Mouse (Mus musculus) kidney, embryonic 14.5 days (tissue): Measurements from ENCODE around the gene Gm12184. TPM values are rescaled to one million over a fixed set of nuclear protein-coding genes. Genes with fewer than 3 reads are reported as not detected.
A peak's percentile ranks its signal among the peaks of the same experiment; 100 is the strongest.

Experiments used
- ATAC-seq: fragments of 200-750 bp; cut with Nextera tagmentation; 2 replicates; pipeline ENCODE4 v1.8.0; 2017; ENCODE audit warnings: moderate number of reproducible peaks, mild to moderate bottlenecking, moderate TSS enrichment, moderate library complexity; ENCODE audit not compliant: low FRiP score, low TSS enrichment
- H3K27ac ChIP-seq: fragments of 300-500 bp; sonication (generic); 2 replicates; pipeline ENCODE4 v1.5.1; 2014; ENCODE audit warnings: low read depth, mild to moderate bottlenecking, low read length, moderate library complexity, mixed read lengths
- H3K27me3 ChIP-seq: fragments of 300-500 bp; sonication (generic); 2 replicates; pipeline ENCODE4 v1.6.1; 2014; ENCODE audit warnings: mild to moderate bottlenecking, low read length; ENCODE audit not compliant: control insufficient read depth, insufficient read depth
- H3K36me3 ChIP-seq: fragments of 300-500 bp; sonication (generic); 2 replicates; pipeline ENCODE4 v1.6.1; 2014; ENCODE audit warnings: low read length, mixed read lengths; ENCODE audit not compliant: control insufficient read depth, insufficient read depth
- H3K4me1 ChIP-seq: fragments of 300-500 bp; sonication (generic); 2 replicates; pipeline ENCODE4 v1.6.1; 2014; ENCODE audit warnings: low read length, mixed read lengths; ENCODE audit not compliant: control insufficient read depth, insufficient read depth
- H3K4me2 ChIP-seq: fragments of 300-500 bp; sonication (generic); replicated peaks from 2 replicates; pipeline ENCODE4 v1.6.1; 2014; ENCODE audit warnings: low read depth, mild to moderate bottlenecking, low read length
- H3K4me3 ChIP-seq: fragments of 300-500 bp; sonication (generic); 2 replicates; pipeline ENCODE4 v1.5.1; 2014; ENCODE audit warnings: mild to moderate bottlenecking, low read length
- H3K9ac ChIP-seq: fragments of 300-500 bp; sonication (generic); 2 replicates; pipeline ENCODE4 v1.6.1; 2014; ENCODE audit warnings: low read depth, mild to moderate bottlenecking, low read length, moderate library complexity
- H3K9me3 ChIP-seq: fragments of 300-500 bp; sonication (generic); 2 replicates; pipeline ENCODE4 v1.6.1; 2016; ENCODE audit warnings: low read length; ENCODE audit not compliant: control insufficient read depth
- WGBS: fragments of 180-500 bp; shearing (Covaris S2); extraction: QIAGEN DNeasy Blood & Tissue Kit; methylation state at CpG from one replicate; pipeline ENCODE4 v1.1.7; 2014; 5-methylcytosine and 5-hydroxymethylcytosine counted together
- polyA plus RNA-seq: library from polyadenylated mRNA; unstranded; fragments of >200 nt; fragmentation: Nextera tagmentation; extraction: Ambion mirVana; gene quantifications from 2 replicates; pipeline ENCODE4 v1.2.1, GENCODE M21; 2014

Gene Gm12184
- polyA plus RNA-seq, 1 experiment from 2014 or later, result 7.6 TPM

DNA sequence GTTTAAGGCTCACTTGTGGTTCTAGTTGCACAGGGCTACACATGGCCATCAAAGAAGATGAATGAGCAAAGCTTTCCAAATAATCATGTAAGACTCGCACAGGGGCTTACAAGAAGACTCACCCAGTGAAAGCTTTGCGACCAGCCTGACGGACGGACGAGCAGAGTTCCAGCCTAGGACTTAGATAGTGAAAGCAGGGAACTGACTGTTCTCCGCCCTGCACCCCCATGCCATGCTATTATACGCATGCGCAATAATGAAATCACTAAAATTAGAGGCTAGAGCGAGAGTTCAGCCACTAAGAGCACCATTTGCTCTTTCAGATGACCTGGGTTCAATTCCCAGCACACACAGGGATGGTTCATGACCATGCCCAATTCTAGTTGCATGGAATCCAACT, 49.2 kb downstream of the Gm12184 start:
- no peaks in the 10 kb centered on the region for H3K9me3 ChIP-seq
- H3K36me3 ChIP-seq, result no peaks in the 10 kb centered on the region
- WGBS, result 86% methylated on average over 9 of the region's 9 CpGs
- no peak overlapping the region for H3K27ac ChIP-seq
- no peak overlapping the region for H3K4me2 ChIP-seq
- H3K27me3 ChIP-seq, result no peaks in the 10 kb centered on the region
- H3K4me1 ChIP-seq, result no peaks in the 10 kb centered on the region
- no peak overlapping the region for H3K9ac ChIP-seq
- ATAC-seq, result no peak
- H3K4me3 ChIP-seq, result no peak overlapping the region

DNA sequence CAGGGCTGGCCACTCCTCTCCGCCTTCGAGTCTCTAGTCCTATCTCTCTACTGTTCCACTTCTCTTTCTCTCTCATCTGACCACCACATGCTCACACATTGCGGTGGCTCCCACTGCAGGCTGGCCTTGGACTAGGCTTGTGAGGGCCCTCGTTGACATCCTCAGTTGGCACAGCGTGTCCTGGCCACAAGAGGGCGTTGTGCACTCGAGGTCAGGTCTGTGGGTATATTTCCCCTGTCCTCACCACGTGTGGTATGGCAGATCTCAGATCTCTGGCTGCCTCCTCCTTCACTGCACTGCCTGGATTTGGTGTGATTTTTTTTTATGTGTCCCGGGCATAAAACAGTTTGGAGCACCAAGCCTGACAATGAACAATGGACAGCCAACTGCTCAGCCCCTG, 49.8 kb downstream of the Gm12184 start:
- no peaks in the 10 kb centered on the region for H3K27me3 ChIP-seq
- no peaks in the 10 kb centered on the region for H3K4me1 ChIP-seq
- H3K36me3 ChIP-seq, result no peaks in the 10 kb centered on the region
- H3K4me3 ChIP-seq, result no peak overlapping the region
- H3K27ac ChIP-seq, result no peak overlapping the region
- no peaks in the 10 kb centered on the region for H3K9me3 ChIP-seq
- H3K9ac ChIP-seq, result no peak overlapping the region
- 0 out of 2 replicates have a peak, but pooled peaks have one; percentile 1 for ATAC-seq
- H3K4me2 ChIP-seq, result no peak overlapping the region
- 46% methylated on average over 9 of the region's 9 CpGs for WGBS

DNA sequence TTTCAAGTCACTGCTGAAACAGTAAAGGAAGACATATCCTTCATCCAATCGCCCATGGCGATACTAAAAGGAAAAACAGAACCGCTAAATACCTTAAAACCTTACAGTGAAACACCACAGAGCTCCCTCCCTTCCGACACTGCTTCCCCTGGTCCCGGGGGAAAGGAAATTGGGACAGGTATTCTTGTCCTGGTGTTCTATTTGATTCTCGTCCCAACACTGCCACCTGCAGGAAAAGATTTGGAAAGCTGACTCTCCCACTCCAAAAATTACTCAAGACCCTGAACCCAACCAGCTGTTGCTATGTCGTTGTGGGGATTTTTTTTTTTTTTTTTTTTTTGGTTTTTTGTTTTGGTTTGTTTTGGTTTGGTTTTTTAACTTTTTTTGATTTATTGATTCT, 51.0 kb downstream of the Gm12184 start:
- ATAC-seq, result peak; percentile 44; the same call in 1 of the 2 replicates
- no peaks in the 10 kb centered on the region for H3K36me3 ChIP-seq
- no peak overlapping the region for H3K27ac ChIP-seq
- WGBS, result 2% methylated on average over 7 of the region's 7 CpGs
- no peaks in the 10 kb centered on the region for H3K4me1 ChIP-seq
- no peak overlapping the region for H3K4me3 ChIP-seq
- H3K27me3 ChIP-seq, result no peaks in the 10 kb centered on the region
- no peaks in the 10 kb centered on the region for H3K9me3 ChIP-seq
- H3K4me2 ChIP-seq, result no peak overlapping the region
- H3K9ac ChIP-seq, result no peak overlapping the region

Other genes starting within 250 kb of the Gm12184 start
- gene Rack1, start 26.3 kb downstream of the Gm12184 start, polyA plus RNA-seq, result 994 and 1,198 TPM in 2 replicates
- gene Trim41, start 9.3 kb downstream of the Gm12184 start, polyA plus RNA-seq, result 5.8 and 6.1 TPM in 2 replicates
- gene Trim7, start 515 bp downstream of the Gm12184 start, polyA plus RNA-seq, result 1.3 and 2.9 TPM in 2 replicates
- 11.7 and 13.2 TPM in 2 replicates for gene Irgm1, start 45.0 kb upstream of the Gm12184 start, polyA plus RNA-seq
- gene Gm5431, start 75.6 kb upstream of the Gm12184 start, polyA plus RNA-seq, result 0.15 and 0.23 TPM in 2 replicates
- gene Psme2b, start 119.5 kb upstream of the Gm12184 start, polyA plus RNA-seq, result 1.9 and 2.5 TPM in 2 replicates
- not detected in 2 replicates for gene Olfr56, start 152.2 kb upstream of the Gm12184 start, polyA plus RNA-seq
- gene 9930111J21Rik1, start 152.7 kb upstream of the Gm12184 start, polyA plus RNA-seq, result 0.20 and 0.53 TPM in 2 replicates
- not detected in 2 replicates for gene Gm12185, start 165.6 kb upstream of the Gm12184 start, polyA plus RNA-seq
- gene Tgtp1, start 167.5 kb upstream of the Gm12184 start, polyA plus RNA-seq, result 0.15 TPM in 1 of 2 replicates, not detected in the other
- 0.29 and 0.39 TPM in 2 replicates for gene 9930111J21Rik2, start 224.6 kb upstream of the Gm12184 start, polyA plus RNA-seq
- gene Tgtp2, start 237.6 kb upstream of the Gm12184 start, polyA plus RNA-seq, result 0.20 TPM in 1 of 2 replicates, not detected in the other
- 1.7 and 2.0 TPM in 2 replicates for gene Ifi47, start 249.9 kb upstream of the Gm12184 start, polyA plus RNA-seq